Mouse (Mus musculus): ENCODE data around the gene Flcn.
"Not testable (repeated sequence)": the region's sequence is repeated elsewhere in the genome, so short reads cannot be mapped to it uniquely, and the experiment has no call there.

The Flcn gene

GRCm38 (mm10) chr11:59809670-59810474, at the start of gene Flcn:
Gene Flcn (minus strand): TSS chr11:59810016.
- peak; percentile 87 to 88 for DNase-seq (ENCODE audit: low spot score in 2 of 2)

- DNase-seq (ENCODE audit: low spot score in 2 of 2) = no peak
Observed at GRCm38 (mm10) chr11:59852865-59853264, 43.0 kb upstream of the Flcn start.

DNA sequence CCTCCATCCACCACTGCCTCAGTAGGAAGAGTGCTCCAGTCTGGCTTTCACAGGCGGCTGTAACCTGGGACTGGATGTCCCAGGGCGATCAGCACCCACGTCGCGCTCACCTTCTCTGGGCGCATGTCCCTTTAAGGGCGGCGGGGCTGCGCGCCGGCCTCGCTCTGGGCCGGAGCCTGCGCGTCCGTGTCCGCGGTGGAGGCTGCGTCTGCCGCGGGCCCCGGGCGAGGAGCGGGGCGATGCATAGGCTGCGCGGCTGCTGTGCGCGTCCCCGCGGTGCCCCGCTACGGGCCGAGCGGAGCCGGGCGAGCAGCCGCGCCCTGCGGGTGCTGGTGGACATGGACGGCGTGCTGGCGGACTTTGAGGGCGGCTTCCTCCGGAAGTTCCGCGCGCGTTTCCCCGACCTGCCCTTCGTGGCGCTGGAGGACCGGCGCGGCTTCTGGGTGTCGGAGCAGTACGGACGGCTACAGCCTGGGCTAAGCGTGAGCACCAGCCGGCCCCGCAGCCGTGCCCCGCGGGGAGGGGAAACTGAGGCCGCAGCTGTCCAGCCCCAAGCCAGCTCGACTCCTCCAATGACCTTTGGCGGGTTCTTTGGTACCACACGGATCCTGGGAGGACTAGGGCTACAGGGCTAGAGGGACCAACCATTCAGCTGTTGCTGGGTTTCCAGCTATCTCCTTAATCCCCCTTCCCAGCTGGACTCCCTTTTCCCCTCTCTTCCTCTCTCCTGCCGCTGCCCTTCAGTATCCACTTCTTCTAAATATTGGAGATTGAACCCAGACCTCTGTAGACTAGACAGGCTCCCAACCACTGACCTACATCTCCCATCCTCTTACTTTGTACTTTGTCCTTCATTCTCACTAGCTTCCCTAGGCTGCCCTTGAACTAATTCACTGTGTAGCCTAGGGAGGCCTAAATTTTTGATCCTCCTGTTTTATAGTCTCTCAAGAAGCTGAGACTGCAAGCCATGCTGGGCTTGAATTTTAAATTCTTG, 38.4 kb upstream of the Flcn start:
- DNase-seq (ENCODE audit: low spot score in 2 of 2) = peak; percentile 75 to 82

DNA sequence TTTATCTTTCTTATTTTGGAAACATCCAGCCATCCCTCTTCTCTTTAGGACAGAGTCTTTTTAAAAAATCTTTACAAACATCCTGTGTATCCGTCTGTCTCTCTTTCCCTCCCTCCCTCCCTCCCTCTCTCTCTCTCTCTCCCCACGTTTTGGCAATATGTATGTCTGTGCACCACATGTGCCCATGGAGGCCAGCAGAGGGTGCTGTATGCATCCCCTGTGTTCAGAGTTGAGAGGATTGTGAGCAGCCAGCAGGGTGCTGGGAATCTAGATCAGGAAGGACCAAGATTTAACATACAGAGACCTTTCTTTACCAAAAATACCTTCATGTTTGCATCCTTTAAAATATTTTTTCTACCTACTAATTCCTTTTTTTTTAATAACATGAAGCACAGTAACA, 37.3 kb upstream of the Flcn start:
- DNase-seq (ENCODE audit: low spot score in 2 of 2) = peak in 1 of 2 experiments; percentile 22

DNA sequence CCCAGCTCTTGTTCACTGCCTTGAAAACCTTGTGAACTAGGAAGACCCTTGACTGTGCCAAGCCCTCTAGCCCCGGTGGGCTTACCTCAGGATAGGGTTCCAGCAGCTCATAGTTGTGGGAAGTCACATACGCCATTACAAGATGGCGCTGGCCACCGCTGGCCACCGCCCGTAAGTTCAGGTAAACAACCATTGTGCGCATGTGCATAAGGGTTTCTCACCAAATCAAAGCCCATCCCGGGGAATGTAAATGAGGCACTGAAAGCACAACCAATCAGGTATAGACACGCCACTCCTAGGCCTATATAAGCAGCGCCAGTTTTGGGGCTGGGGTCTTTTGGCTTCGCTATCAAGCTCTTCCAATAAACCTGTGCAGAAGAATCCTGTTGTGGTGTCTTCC, 36.5 kb upstream of the Flcn start:
- no peak for DNase-seq (ENCODE audit: low spot score in 2 of 2)

GRCm38 (mm10) chr11:59839459-59840126, 29.8 kb upstream of the Flcn start, which contains the start of gene Cops3:
Gene Cops3 (minus strand): TSS chr11:59839838.
- DNase-seq (ENCODE audit: low spot score in 2 of 2) = peak; percentile 90 to 96

- DNase-seq (ENCODE audit: low spot score in 2 of 2) = peak; percentile 92 to 94
Observed at GRCm38 (mm10) chr11:59839008-59839458, 29.2 kb upstream of the Flcn start, which contains the start of gene Nt5m. Gene Nt5m (plus strand): TSS chr11:59839447.

DNA sequence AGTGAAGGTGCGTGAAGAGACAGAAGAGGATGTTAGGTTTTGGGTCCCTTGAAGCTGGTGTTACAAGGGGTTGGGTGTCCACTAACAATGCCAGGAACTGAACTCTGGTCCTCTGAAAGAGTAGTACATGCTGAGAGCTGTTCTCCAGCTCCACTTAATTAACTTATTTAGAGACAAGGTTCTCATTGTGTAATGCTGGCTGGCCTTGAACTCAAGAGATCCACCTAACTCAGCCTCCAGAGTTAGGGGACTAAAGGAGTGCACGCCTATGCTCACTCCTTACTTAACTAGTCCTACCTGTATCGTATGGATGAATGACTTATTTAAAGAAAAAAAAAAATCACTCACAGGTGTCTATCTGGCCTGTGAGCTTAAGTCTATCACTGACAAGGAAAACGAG, 28.6 kb upstream of the Flcn start:
- DNase-seq (ENCODE audit: low spot score in 2 of 2) = no peak

DNA sequence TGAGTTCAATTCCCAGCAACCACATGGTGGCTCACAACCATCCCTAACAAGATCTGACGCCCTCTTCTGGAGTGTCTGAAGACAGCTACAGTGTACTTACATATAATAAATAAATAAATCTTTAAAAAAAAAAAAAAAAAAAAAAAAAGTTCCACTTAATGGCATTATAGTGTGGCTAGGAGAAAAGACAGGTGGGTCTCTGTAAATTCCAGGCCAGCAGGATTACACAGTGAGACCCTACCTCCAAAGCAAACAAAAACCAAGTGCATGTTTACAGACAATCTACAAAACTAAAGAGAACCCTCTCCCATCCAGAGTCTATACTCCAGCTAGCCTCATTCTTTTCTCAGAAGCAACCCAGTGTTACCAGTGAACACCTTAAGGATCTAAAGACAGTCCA, 28.0 kb upstream of the Flcn start:
- DNase-seq (ENCODE audit: low spot score in 2 of 2) = not testable (repeated sequence)

- no peak for DNase-seq (ENCODE audit: low spot score in 2 of 2)
Observed at GRCm38 (mm10) chr11:59821625-59822024, 11.8 kb upstream of the Flcn start.

GRCm38 (mm10) chr11:59817916-59818315, 8.1 kb upstream of the Flcn start:
- no peak for DNase-seq (ENCODE audit: low spot score in 2 of 2)

- DNase-seq (ENCODE audit: low spot score in 2 of 2) = no peak
Observed at GRCm38 (mm10) chr11:59815482-59816065, 5.8 kb upstream of the Flcn start.

GRCm38 (mm10) chr11:59814936-59815335, 5.1 kb upstream of the Flcn start:
- DNase-seq (ENCODE audit: low spot score in 2 of 2) = no peak

GRCm38 (mm10) chr11:59814311-59814710, 4.5 kb upstream of the Flcn start:
- DNase-seq (ENCODE audit: low spot score in 2 of 2) = no peak

- no peak for DNase-seq (ENCODE audit: low spot score in 2 of 2)
Observed at GRCm38 (mm10) chr11:59813276-59813675, 3.5 kb upstream of the Flcn start.

DNA sequence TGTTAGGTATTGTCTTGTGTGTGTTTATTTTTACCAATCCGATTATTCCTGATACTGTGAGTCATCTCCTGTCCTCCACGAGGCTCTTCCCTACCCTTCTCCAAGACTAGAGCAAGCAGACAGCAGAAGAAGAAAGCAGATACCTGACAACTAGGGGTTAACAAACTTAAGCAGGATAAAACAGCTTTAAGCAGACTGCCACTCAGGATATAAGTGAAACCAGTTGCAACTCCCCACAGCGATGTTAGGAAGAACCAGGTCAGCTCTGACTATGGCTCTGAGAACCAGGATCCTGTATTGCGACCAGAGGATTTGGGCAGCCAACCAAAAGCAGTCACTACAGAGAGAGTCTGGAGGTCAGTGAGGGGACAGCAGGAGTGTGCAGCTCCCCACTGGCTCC, 1.4 kb upstream of the Flcn start:
- DNase-seq (ENCODE audit: low spot score in 2 of 2) = no peak

DNA sequence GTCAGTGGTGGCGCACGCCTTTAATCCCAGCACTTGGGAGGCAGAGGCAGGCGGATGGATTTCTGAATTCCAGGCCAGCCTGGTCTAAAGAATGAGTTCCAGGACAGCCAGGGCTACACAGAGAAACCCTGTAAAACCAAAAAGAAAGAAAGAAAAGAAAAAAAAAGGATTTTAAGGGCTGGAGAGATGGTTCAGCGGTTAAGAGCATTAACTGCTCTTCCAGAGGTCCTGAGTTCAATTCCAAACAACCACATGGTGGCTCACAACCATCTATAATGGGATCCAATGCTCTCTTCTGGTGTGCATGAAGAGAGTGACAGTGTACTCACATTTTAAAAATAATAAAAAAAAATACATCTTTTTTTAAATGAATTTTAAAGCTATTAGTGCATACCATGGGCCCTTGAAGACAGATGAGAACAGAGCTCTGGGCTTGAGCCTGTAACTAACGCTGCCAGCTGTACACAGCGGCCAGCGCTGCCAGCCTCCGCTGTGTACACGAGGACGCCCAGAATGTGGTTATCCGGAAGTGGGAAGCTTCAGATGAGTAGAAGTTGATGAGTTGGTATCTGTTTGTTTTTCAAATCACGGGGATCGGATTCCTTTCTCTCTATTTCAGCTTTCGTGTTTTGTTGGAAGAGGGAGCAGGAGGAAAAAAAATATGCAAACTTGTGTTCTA, 803 bp upstream of the Flcn start:
- no peak for DNase-seq (ENCODE audit: low spot score in 2 of 2)

- no peak for DNase-seq (ENCODE audit: low spot score in 2 of 2)
Observed at GRCm38 (mm10) chr11:59809071-59809669, 646 bp downstream of the Flcn start.

DNA sequence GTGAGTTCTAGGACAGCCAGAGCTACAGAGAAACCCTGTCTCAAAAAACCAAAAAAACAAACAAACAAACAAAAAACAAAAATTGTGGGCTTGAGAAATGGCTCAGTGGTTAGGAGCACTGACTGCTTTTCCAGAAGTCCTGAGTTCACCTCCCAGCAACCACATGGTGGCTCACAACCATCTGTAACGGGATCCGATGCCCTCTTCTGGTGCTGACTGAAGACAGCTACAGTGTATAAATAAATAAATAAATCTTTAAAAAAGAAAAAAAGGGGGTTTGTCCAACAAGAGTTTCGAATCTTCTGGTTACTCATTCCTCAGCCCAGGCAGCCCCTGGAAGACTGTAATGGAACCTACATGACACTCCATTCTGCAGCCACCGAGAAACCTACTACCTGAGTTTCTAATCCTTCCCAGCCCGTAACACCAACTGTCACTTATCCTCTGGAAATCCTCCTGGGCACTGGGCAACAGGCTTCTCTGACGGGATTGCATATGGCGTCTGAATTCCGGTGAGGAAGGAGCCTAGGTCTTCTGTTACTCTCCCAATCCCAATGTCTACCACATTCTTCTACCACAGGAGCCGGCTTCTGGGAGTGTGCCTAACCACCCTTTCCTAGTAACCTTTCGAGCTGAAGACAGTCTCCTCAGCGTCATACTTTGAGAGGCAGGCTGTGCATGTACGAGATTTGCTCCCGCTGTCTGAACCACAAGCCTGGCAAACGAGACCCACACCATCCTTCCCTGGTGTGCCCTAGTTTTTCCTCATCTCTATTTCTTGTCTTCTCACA, 1.5 kb downstream of the Flcn start:
- DNase-seq (ENCODE audit: low spot score in 2 of 2) = no peak

DNA sequence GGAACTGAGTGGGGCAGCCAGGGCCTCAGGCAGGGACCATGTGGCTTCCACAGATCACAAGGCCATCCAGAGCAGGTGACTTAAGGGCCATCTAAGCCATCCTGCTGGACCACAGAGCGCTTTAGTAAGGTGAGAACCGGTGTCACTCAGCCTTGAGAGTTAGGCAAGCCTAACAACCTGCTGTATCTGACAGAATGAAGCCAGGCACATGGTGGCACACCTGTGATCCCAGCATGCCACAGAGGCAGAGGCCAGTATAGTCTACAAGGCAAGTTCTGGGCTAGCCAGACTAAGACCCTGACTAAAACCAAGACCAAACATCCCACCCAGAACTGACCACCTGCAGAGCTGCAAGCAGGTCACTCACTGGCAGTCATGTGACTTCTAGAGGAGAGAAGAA, 4.2 kb downstream of the Flcn start:
- DNase-seq (ENCODE audit: low spot score in 2 of 2) = no peak
